Mouse (Mus musculus) MEL (cell line): ENCODE data around the gene Zkscan2. TPM values are rescaled to one million over a fixed set of nuclear protein-coding genes. Genes with fewer than 3 reads are reported as not detected.

Experiments
- DNase-seq: peaks from one replicate; pipeline ENCODE4 v3.0.0; 2011; ENCODE audit warnings: low read depth, low spot score
- H3K27ac ChIP-seq: 2 replicates; pipeline ENCODE4 v1.5.1; 2012; ENCODE audit warnings: low read depth, mild to moderate bottlenecking, control low read depth, low read length, moderate library complexity; ENCODE audit not compliant: control insufficient read depth
- H3K27me3 ChIP-seq, 2 experiments: fragments of 150-350 bp in 1 of 2; sonication (generic) in 1 of 2; 2 replicates each; pipeline ENCODE4 v1.6.1; 2012; ENCODE audit warnings: low read length in 2 of 2, mild to moderate bottlenecking in 2 of 2, improper control_type of control experiment in 1 of 2, moderate library complexity in 1 of 2; ENCODE audit not compliant: insufficient read depth in 2 of 2, control insufficient read depth in 1 of 2
- H3K36me3 ChIP-seq, 2 experiments: 2 replicates each; pipeline ENCODE4 v1.6.1; 2012 to 2014; ENCODE audit warnings: low read length in 2 of 2, improper control_type of control experiment in 1 of 2, inconsistent platforms in 1 of 2, mild to moderate bottlenecking in 1 of 2; ENCODE audit not compliant: insufficient read depth in 2 of 2, control insufficient read depth in 1 of 2
- H3K4me1 ChIP-seq, 2 experiments: fragments of 150-350 bp in 1 of 2; sonication (generic) in 1 of 2; 2 replicates each; pipeline ENCODE4 v1.6.1; 2012; ENCODE audit warnings: low read length in 2 of 2, improper control_type of control experiment in 1 of 2, mild to moderate bottlenecking in 1 of 2; ENCODE audit not compliant: insufficient read depth in 2 of 2, control insufficient read depth in 1 of 2
- H3K4me3 ChIP-seq, 2 experiments: fragments of 150-350 bp in 1 of 2; sonication (generic) in 1 of 2; 2 replicates each; pipeline ENCODE4 v1.5.1; 2012; ENCODE audit warnings: low read depth in 2 of 2, low read length in 2 of 2, mild to moderate bottlenecking in 2 of 2, moderate library complexity in 2 of 2, control low read depth in 1 of 2, improper control_type of control experiment in 1 of 2; ENCODE audit not compliant: control insufficient read depth in 1 of 2, insufficient read depth in 1 of 2
- H3K79me2 ChIP-seq: 2 replicates; pipeline ENCODE4 v1.6.1; 2012; ENCODE audit warnings: mild to moderate bottlenecking, low read length, moderate library complexity; ENCODE audit not compliant: control insufficient read depth, poor library complexity, insufficient read depth
- H3K9ac ChIP-seq: 2 replicates; pipeline ENCODE4 v1.6.1; 2012; ENCODE audit warnings: low read depth, mild to moderate bottlenecking, control low read depth, low read length, moderate library complexity; ENCODE audit not compliant: control insufficient read depth, poor library complexity, severe bottlenecking
- H3K9me3 ChIP-seq: fragments of 150-350 bp; sonication (generic); replicated peaks from 2 replicates; pipeline ENCODE4 v1.6.1; 2012; ENCODE audit warnings: mild to moderate bottlenecking, low read length, improper control_type of control experiment, moderate library complexity; ENCODE audit not compliant: insufficient read depth
- BHLHE40 ChIP-seq: IDR thresholded peaks from 2 replicates; pipeline ENCODE4 v1.6.1; 2012; ENCODE audit warnings: low read depth, mild to moderate bottlenecking, inconsistent platforms, low read length, improper control_type of control experiment, borderline replicate concordance
- CHD1 ChIP-seq: IDR thresholded peaks from 2 replicates; pipeline ENCODE4 v1.6.1; 2012; ENCODE audit warnings: low read depth, mild to moderate bottlenecking, inconsistent platforms, low read length, improper control_type of control experiment
- CHD2 ChIP-seq: IDR thresholded peaks from 2 replicates; pipeline ENCODE4 v1.6.1; 2011; ENCODE audit warnings: low read length, improper control_type of control experiment
- E2F4 ChIP-seq: IDR thresholded peaks from 2 replicates; pipeline ENCODE4 v1.6.1; 2011; ENCODE audit warnings: low read depth, low read length, improper control_type of control experiment, borderline replicate concordance
- ELF1 ChIP-seq: IDR thresholded peaks from 2 replicates; pipeline ENCODE4 v1.6.1; 2014; ENCODE audit warnings: low read depth, mild to moderate bottlenecking, inconsistent platforms, low read length, improper control_type of control experiment, moderate library complexity
- EP300 ChIP-seq, 2 experiments: IDR thresholded peaks; 2 replicates each; pipeline ENCODE4 v1.6.1; 2011; ENCODE audit warnings: improper control_type of control experiment in 2 of 2, low read length in 2 of 2, low read depth in 1 of 2, mild to moderate bottlenecking in 1 of 2
- ETS1 ChIP-seq: IDR thresholded peaks from 2 replicates; pipeline ENCODE4 v1.6.1; 2012; ENCODE audit warnings: low read depth, mild to moderate bottlenecking, inconsistent platforms, low read length, improper control_type of control experiment, moderate library complexity
- HCFC1 ChIP-seq: IDR thresholded peaks from 2 replicates; pipeline ENCODE4 v1.6.1; 2012; ENCODE audit warnings: low read depth, mild to moderate bottlenecking, inconsistent platforms, low read length, improper control_type of control experiment, moderate library complexity
- MAFK ChIP-seq: IDR thresholded peaks from 2 replicates; pipeline ENCODE4 v1.6.1; 2011; ENCODE audit warnings: low read depth, mild to moderate bottlenecking, low read length, improper control_type of control experiment, borderline replicate concordance
- MAZ ChIP-seq: IDR thresholded peaks from 2 replicates; pipeline ENCODE4 v1.6.1; 2012; ENCODE audit warnings: low read depth, mild to moderate bottlenecking, inconsistent platforms, low read length, improper control_type of control experiment
- MEF2A ChIP-seq: IDR thresholded peaks from 2 replicates; pipeline ENCODE4 v1.6.1; 2014; ENCODE audit warnings: low read depth, mild to moderate bottlenecking, inconsistent platforms, low read length, improper control_type of control experiment; ENCODE audit not compliant: poor library complexity, insufficient replicate concordance, severe bottlenecking; ENCODE audit errors: extremely low read depth
- MYB ChIP-seq: IDR thresholded peaks from 2 replicates; pipeline ENCODE4 v1.6.1; 2011; ENCODE audit warnings: mild to moderate bottlenecking, low read depth, low read length, improper control_type of control experiment
- NELFE ChIP-seq: IDR thresholded peaks from 2 replicates; pipeline ENCODE4 v1.6.1; 2011; ENCODE audit warnings: low read depth, low read length, improper control_type of control experiment
- POLR2A ChIP-seq, 2 experiments: IDR thresholded peaks; 2 replicates each; pipeline ENCODE4 v1.6.1; 2011 to 2012; ENCODE audit warnings: low read length in 2 of 2, mild to moderate bottlenecking in 2 of 2, control low read depth in 1 of 2, improper control_type of control experiment in 1 of 2, low read depth in 1 of 2, moderate library complexity in 1 of 2; ENCODE audit not compliant: control insufficient read depth in 1 of 2, insufficient read depth in 1 of 2, poor library complexity in 1 of 2
- POLR2AphosphoS2 ChIP-seq: IDR thresholded peaks from 2 replicates; pipeline ENCODE4 v1.6.1; 2011; ENCODE audit warnings: low read length, improper control_type of control experiment
- RAD21 ChIP-seq: IDR thresholded peaks from 2 replicates; pipeline ENCODE4 v1.6.1; 2011; ENCODE audit warnings: mild to moderate bottlenecking, low read depth, low read length, improper control_type of control experiment
- RCOR1 ChIP-seq: IDR thresholded peaks from 2 replicates; pipeline ENCODE4 v1.6.1; 2012; ENCODE audit warnings: low read depth, mild to moderate bottlenecking, inconsistent platforms, low read length, improper control_type of control experiment
- SMC3 ChIP-seq: IDR thresholded peaks from 2 replicates; pipeline ENCODE4 v1.6.1; 2011; ENCODE audit warnings: low read depth, low read length, improper control_type of control experiment
- TAL1 ChIP-seq: IDR thresholded peaks from 2 replicates; pipeline ENCODE4 v1.6.1; 2012; ENCODE audit warnings: mild to moderate bottlenecking, inconsistent platforms, low read length, moderate library complexity, mixed read lengths
- USF1 ChIP-seq: IDR thresholded peaks from 2 replicates; pipeline ENCODE4 v1.6.1; 2014; ENCODE audit warnings: low read depth, mild to moderate bottlenecking, inconsistent platforms, low read length, improper control_type of control experiment, moderate library complexity
- USF2 ChIP-seq, 2 experiments: IDR thresholded peaks; 2 replicates each; pipeline ENCODE4 v1.6.1; 2011 to 2012; ENCODE audit warnings: improper control_type of control experiment in 2 of 2, low read length in 2 of 2, borderline replicate concordance in 1 of 2, inconsistent platforms in 1 of 2, low read depth in 1 of 2, mild to moderate bottlenecking in 1 of 2; ENCODE audit not compliant: insufficient read depth in 1 of 2
- ZC3H11A ChIP-seq: IDR thresholded peaks from 2 replicates; pipeline ENCODE4 v1.6.1; 2012; ENCODE audit warnings: low read depth, mild to moderate bottlenecking, inconsistent platforms, low read length, improper control_type of control experiment
- ZMIZ1 ChIP-seq: IDR thresholded peaks from 2 replicates; pipeline ENCODE4 v1.6.1; 2012; ENCODE audit warnings: low read depth, mild to moderate bottlenecking, inconsistent platforms, low read length, improper control_type of control experiment, moderate library complexity
- ZNF384 ChIP-seq: IDR thresholded peaks from 2 replicates; pipeline ENCODE4 v1.6.1; 2012; ENCODE audit warnings: low read depth, mild to moderate bottlenecking, inconsistent platforms, low read length, improper control_type of control experiment
- polyA plus RNA-seq, 2 experiments: library from polyadenylated mRNA; stranded (reverse) in 1 of 2; unstranded in 1 of 2; fragments of >175 nt in 1 of 2; fragments of >200 nt in 1 of 2; gene quantifications; 2 replicates each; pipeline versions ENCODE4 v1.2.1 to v1.2.4; 2012; ENCODE audit warnings: low replicate concordance in 2 of 2, low read depth in 1 of 2; ENCODE audit not compliant: insufficient read length in 2 of 2, insufficient read depth in 1 of 2, missing spikeins in 1 of 2
- total RNA-seq: library from RNA; depleted of rRNA; stranded (reverse); fragments of 300-350 nt; gene quantifications from 2 replicates; pipeline ENCODE4 v1.2.3, GENCODE M21; 2012

Zkscan2 gene
- total and polyA plus RNA-seq, 3 experiments = not detected

GRCm38 (mm10) chr7:123450515-123450914 lies 49.7 kb downstream of the Zkscan2 start:
- no peak overlapping the region for H3K9ac ChIP-seq
- H3K79me2 ChIP-seq = no peaks in the 10 kb centered on the region
- H3K27ac ChIP-seq = no peak overlapping the region
- no peak overlapping the region for H3K4me3 ChIP-seq
- H3K4me1 ChIP-seq = no peaks in the 10 kb centered on the region
- DNase-seq = no peak
- no peaks in the 10 kb centered on the region for H3K36me3 ChIP-seq
- H3K9me3 ChIP-seq = no peaks in the 10 kb centered on the region
- TF ChIP-seq EP300 (IDR thresholded peaks at IDR 0.05; ENCODE audit: low read depth in 1 of 2, low read length in 2 of 2) = no peak
- TF ChIP-seq RCOR1 = no peak
- TF ChIP-seq NELFE = no peak
- TF ChIP-seq ZC3H11A = no peak
- no peak for TF ChIP-seq POLR2A (IDR thresholded peaks at IDR 0.05; ENCODE audit: control insufficient read depth in 1 of 2, insufficient read depth in 1 of 2, low read depth in 1 of 2, low read length in 2 of 2, poor library complexity in 1 of 2)
- no peak for TF ChIP-seq USF2 (IDR thresholded peaks at IDR 0.05; ENCODE audit: borderline replicate concordance in 1 of 2, insufficient read depth in 1 of 2, low read depth in 1 of 2, low read length in 2 of 2)
- no peak for TF ChIP-seq RAD21
- TF ChIP-seq USF1 = no peak
- no peak for TF ChIP-seq MEF2A
- TF ChIP-seq TAL1 = no peak
- TF ChIP-seq CHD2 = no peak
- TF ChIP-seq E2F4 = no peak
- TF ChIP-seq POLR2AphosphoS2 = no peak
- TF ChIP-seq MYB = no peak
- no peak for TF ChIP-seq BHLHE40
- no peak for TF ChIP-seq MAZ
- TF ChIP-seq MAFK = no peak
- H3K27me3 ChIP-seq = no peaks in the 10 kb centered on the region

- Histone ChIP-seq H3K4me1 (no peaks in the 10 kb centered on the region), H3K9ac (no peak overlapping the region), H3K27me3 (no peaks in the 10 kb centered on the region), H3K79me2 (no peaks in the 10 kb centered on the region), H3K36me3 (no peaks in the 10 kb centered on the region), H3K9me3 (no peaks in the 10 kb centered on the region), H3K4me3 (no peak overlapping the region), H3K27ac (no peak overlapping the region)
- TF ChIP-seq ETS1 (no peak), ZMIZ1 (no peak), BHLHE40 (no peak), CHD1 (no peak), ZC3H11A (no peak), ZNF384 (no peak), ELF1 (no peak), SMC3 (no peak), RAD21 (no peak), HCFC1 (no peak), MEF2A (no peak)
- DNase-seq = no peak
Measured at GRCm38 (mm10) chr7:123449676-123450075, 50.6 kb downstream of the Zkscan2 start.
